Mouse (Mus musculus): Measurements from ENCODE around the gene Zfand3. TPM values are rescaled to one million over a fixed set of nuclear protein-coding genes. Genes with fewer than 3 reads are reported as not detected.

Gene Zfand3
- polyA plus RNA-seq, 1 experiment from 2014 or later: 61.7 TPM

DNA sequence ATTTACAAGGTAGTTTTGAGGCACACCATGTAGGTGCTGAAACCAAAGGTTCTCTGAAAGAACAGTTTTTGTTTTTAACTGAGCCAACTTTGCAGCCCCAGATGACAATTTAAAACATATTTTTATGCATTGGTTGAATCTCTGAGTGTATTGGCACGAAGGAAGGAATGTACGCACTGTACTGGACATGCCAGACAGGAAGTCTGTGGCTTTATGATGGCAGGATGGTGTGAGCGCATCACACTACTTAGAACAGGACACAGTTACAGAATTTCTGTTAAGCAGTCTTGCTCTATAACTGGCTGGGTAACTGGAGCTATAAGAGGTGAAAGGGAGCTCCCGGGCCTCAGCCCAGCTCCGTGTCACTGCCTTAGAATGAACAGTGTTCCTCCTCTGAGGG is 92.6 kb downstream of the Zfand3 start:
- H3K9ac ChIP-seq (ENCODE audit: low read depth, low read length): no peak overlapping the region
- H3K27me3 ChIP-seq (ENCODE audit: control insufficient read depth, insufficient read depth, low read length): no peaks in the 10 kb centered on the region
- H3K9me3 ChIP-seq (ENCODE audit: control insufficient read depth, low read length): no peaks in the 10 kb centered on the region
- DNase-seq (ENCODE audit: low spot score) (no peak), ATAC-seq (ENCODE audit: low FRiP score) (no peak)
- no peak overlapping the region for H3K4me3 ChIP-seq (ENCODE audit: low read depth, low read length)
- no peak overlapping the region for H3K27ac ChIP-seq (ENCODE audit: low read depth, low read length)
- no peaks in the 10 kb centered on the region for H3K4me1 ChIP-seq (replicated peaks; ENCODE audit: control insufficient read depth, insufficient read depth, low read length)
- WGBS: 94% methylated on average over 5 of the region's 5 CpGs
- H3K36me3 ChIP-seq (ENCODE audit: control insufficient read depth, insufficient read depth, low read length): no peaks in the 10 kb centered on the region
- no peak overlapping the region for H3K4me2 ChIP-seq (replicated peaks; ENCODE audit: low read depth, low read length)

DNA sequence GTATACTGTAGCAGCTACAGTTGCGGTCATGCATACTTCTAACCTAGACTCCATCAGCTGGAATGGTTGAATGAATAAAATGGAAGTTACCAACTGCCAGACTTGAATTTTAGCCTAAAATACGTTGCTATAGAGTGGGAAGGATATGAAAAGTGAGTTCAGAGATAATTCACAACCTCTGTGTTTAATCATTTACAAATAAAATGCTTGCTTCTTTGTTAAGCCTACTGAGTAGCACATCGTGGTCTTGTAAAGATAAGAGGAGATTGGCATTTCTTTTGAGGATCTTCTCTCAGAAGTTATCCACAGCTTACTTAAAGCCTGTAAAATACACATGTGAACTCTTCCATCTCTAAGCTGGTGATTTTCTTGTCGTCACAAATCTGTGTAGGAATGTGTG is 93.1 kb downstream of the Zfand3 start:
- 83% methylated on average over 4 of the region's 4 CpGs for WGBS
- no peaks in the 10 kb centered on the region for H3K27me3 ChIP-seq (ENCODE audit: control insufficient read depth, insufficient read depth, low read length)

DNA sequence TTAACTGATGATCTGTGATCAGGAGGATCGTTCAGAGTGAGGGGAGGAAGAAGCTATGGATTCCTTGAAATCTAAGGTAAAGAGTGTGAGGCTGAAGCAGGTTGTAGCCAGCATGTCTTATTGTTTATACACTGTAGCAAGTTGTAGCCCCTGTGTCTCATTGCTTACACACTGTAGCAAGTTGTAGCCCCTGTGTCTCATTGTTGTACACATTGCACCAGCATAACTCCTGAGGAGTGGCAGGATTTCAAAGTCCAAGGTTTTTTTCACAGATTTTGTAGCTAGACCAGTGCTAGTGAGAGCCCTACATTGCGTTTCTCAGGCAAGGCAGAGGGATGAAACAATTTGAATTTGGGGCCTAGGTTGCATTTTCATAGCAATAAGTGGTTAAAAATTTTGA is 95.1 kb downstream of the Zfand3 start:
- no peak for ATAC-seq (ENCODE audit: low FRiP score)
- H3K4me1 ChIP-seq (replicated peaks; ENCODE audit: control insufficient read depth, insufficient read depth, low read length): no peaks in the 10 kb centered on the region

More for the DNA sequence above, 93.1 kb downstream of the Zfand3 start:
- Histone ChIP-seq H3K4me2 (replicated peaks; ENCODE audit: low read depth, low read length) (no peak overlapping the region), H3K36me3 (ENCODE audit: control insufficient read depth, insufficient read depth, low read length) (no peaks in the 10 kb centered on the region), H3K9ac (ENCODE audit: low read depth, low read length) (no peak overlapping the region), H3K4me1 (replicated peaks; ENCODE audit: control insufficient read depth, insufficient read depth, low read length) (no peaks in the 10 kb centered on the region), H3K27ac (ENCODE audit: low read depth, low read length) (no peak overlapping the region), H3K4me3 (ENCODE audit: low read depth, low read length) (no peak overlapping the region), H3K9me3 (ENCODE audit: control insufficient read depth, low read length) (no peaks in the 10 kb centered on the region)
- ATAC-seq (ENCODE audit: low FRiP score) (no peak), DNase-seq (ENCODE audit: low spot score) (no peak)

DNA sequence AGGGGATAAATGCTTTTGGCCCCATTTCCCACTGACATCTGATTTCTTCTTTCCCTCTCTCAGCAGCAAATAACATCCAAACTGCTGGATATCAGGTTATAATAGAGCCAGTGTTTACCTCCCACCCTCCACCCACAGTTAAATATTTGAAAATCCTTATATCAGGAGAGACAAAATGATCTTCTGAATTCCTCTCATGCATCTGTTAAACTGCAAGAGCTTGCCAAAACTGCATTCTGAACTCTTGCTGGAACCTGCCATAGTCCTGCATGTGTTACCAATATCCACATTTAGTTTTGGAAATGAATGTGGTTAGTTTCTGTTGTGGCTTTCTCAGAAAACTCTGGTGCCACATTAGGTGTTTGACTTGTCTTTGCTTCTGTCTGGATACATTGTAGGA is 97.3 kb downstream of the Zfand3 start:
- H3K9ac ChIP-seq (ENCODE audit: low read depth, low read length): no peak overlapping the region
- no peak overlapping the region for H3K27ac ChIP-seq (ENCODE audit: low read depth, low read length)
- no peak for ATAC-seq (ENCODE audit: low FRiP score)

More for the DNA sequence above, 95.1 kb downstream of the Zfand3 start:
- Histone ChIP-seq H3K4me3 (ENCODE audit: low read depth, low read length) (no peak overlapping the region), H3K9ac (ENCODE audit: low read depth, low read length) (no peak overlapping the region), H3K4me2 (replicated peaks; ENCODE audit: low read depth, low read length) (no peak overlapping the region), H3K27me3 (ENCODE audit: control insufficient read depth, insufficient read depth, low read length) (no peaks in the 10 kb centered on the region), H3K36me3 (ENCODE audit: control insufficient read depth, insufficient read depth, low read length) (no peaks in the 10 kb centered on the region), H3K27ac (ENCODE audit: low read depth, low read length) (no peak overlapping the region), H3K9me3 (ENCODE audit: control insufficient read depth, low read length) (no peaks in the 10 kb centered on the region)
- 81% methylated on average over 2 of the region's 2 CpGs for WGBS
- no peak for DNase-seq (ENCODE audit: low spot score)

DNA sequence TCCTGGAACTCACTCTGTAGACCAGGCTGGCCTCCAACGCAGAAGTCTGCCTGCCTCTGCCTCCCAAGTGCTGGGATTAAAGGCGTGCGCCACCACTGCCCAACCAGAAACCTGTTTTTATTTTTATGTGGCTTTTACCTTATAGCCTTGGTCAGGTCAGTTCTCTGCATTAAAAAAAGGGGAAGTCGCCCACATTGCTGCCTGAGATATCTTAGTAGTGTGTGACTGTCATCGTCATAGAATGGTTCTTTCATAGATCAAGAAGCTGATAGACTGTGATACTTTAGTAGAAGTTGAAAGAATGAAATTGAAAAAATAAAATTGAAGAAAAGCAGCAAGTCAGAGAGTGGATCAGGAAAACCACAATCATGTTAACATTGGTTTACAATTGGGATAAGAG is 98.5 kb downstream of the Zfand3 start:
- Histone ChIP-seq H3K27ac (ENCODE audit: low read depth, low read length) (no peak overlapping the region), H3K4me1 (replicated peaks; ENCODE audit: control insufficient read depth, insufficient read depth, low read length) (no peaks in the 10 kb centered on the region), H3K27me3 (ENCODE audit: control insufficient read depth, insufficient read depth, low read length) (no peaks in the 10 kb centered on the region), H3K9ac (ENCODE audit: low read depth, low read length) (no peak overlapping the region), H3K36me3 (ENCODE audit: control insufficient read depth, insufficient read depth, low read length) (no peaks in the 10 kb centered on the region), H3K4me2 (replicated peaks; ENCODE audit: low read depth, low read length) (no peak overlapping the region), H3K4me3 (ENCODE audit: low read depth, low read length) (no peak overlapping the region), H3K9me3 (ENCODE audit: control insufficient read depth, low read length) (no peaks in the 10 kb centered on the region)
- WGBS: 93% methylated on average over 5 of the region's 5 CpGs
- DNase-seq (ENCODE audit: low spot score): no peak
- ATAC-seq (ENCODE audit: low FRiP score): no peak

More for the DNA sequence above, 97.3 kb downstream of the Zfand3 start:
- Histone ChIP-seq H3K4me3 (ENCODE audit: low read depth, low read length) (no peak overlapping the region), H3K36me3 (ENCODE audit: control insufficient read depth, insufficient read depth, low read length) (no peaks in the 10 kb centered on the region), H3K9me3 (ENCODE audit: control insufficient read depth, low read length) (no peaks in the 10 kb centered on the region), H3K4me1 (replicated peaks; ENCODE audit: control insufficient read depth, insufficient read depth, low read length) (no peaks in the 10 kb centered on the region), H3K27me3 (ENCODE audit: control insufficient read depth, insufficient read depth, low read length) (no peaks in the 10 kb centered on the region), H3K4me2 (replicated peaks; ENCODE audit: low read depth, low read length) (no peak overlapping the region)
- no peak for DNase-seq (ENCODE audit: low spot score)

DNA sequence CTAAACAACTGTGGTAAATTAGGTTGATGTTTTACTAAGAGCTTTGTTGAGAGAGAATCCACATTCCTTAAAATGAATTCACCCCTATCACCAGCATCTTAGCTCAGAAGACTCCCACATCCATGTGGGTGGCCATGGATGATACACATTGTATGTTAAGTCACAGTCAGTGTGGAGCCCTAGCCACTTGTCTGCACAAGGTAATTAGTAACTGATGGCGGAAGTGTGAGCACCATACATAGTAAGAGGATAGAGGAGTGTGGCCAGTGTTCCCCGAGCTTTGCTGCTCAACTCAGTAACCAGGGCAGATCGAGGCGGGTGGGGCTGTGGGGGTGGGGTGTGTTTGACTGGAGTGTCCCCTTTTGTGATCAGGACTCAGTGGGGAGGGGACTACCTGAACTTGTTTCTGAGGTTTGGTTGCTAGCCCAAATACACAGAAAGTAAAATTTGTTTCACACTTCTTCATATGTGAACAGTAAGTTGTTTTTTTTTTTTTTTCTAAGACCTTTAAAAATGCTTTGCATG is 99.2 kb downstream of the Zfand3 start:
- H3K36me3 ChIP-seq (ENCODE audit: control insufficient read depth, insufficient read depth, low read length): no peaks in the 10 kb centered on the region

DNA sequence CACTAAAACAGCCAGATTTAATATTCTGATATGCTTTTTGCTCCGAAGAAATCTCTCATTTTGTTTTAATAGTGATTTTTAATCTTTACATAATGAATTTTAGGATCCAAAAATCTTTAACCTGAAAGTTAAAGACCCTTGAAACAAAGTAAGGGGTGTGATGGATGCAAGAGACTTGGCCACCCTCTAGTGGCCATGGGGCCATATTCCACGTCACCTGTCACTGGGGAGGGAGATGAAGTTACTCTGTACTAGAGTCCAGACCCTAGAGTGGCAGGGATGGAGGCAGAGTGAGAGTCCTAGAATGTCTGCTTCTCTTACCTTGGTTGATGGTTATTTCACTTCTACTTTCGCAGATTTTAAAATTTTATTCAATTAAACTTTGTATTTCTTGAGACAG is 100.8 kb downstream of the Zfand3 start:
- ATAC-seq (ENCODE audit: low FRiP score): no peak

More for the DNA sequence above, 99.2 kb downstream of the Zfand3 start:
- H3K9ac ChIP-seq (ENCODE audit: low read depth, low read length): no peak overlapping the region
- H3K27ac ChIP-seq (ENCODE audit: low read depth, low read length): no peak overlapping the region
- 50% methylated on average over 4 of the region's 4 CpGs for WGBS
- H3K4me3 ChIP-seq (ENCODE audit: low read depth, low read length): no peak overlapping the region
- no peaks in the 10 kb centered on the region for H3K4me1 ChIP-seq (replicated peaks; ENCODE audit: control insufficient read depth, insufficient read depth, low read length)
- H3K9me3 ChIP-seq (ENCODE audit: control insufficient read depth, low read length): no peaks in the 10 kb centered on the region
- no peak overlapping the region for H3K4me2 ChIP-seq (replicated peaks; ENCODE audit: low read depth, low read length)
- ATAC-seq (ENCODE audit: low FRiP score) (no peak), DNase-seq (ENCODE audit: low spot score) (no peak)
- no peaks in the 10 kb centered on the region for H3K27me3 ChIP-seq (ENCODE audit: control insufficient read depth, insufficient read depth, low read length)

DNA sequence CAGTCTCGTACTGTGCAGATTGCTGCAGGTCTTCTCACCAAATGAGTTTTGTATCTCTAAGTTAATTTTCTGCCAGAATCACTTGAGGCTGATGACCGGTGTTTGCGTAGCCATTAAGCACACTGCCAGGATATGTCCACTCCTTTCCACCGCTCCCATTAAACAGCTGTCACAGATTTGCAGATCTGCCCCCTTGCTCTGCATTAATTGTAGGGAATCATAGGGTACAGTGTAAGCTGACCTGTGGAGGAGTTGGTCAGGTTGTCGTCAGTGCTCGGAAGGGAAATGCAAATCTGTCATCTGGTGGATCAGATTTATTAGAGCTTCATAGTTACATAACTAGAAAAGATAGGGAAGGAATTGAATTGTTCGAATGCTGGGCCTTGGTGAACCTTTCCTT is 106.1 kb downstream of the Zfand3 start:
- WGBS: 75% methylated on average over 7 of the region's 7 CpGs
- Histone ChIP-seq H3K4me1 (replicated peaks; ENCODE audit: control insufficient read depth, insufficient read depth, low read length) (0 out of 2 replicates have a peak, but pooled peaks cover 3% of the 10 kb centered on the region), H3K4me3 (ENCODE audit: low read depth, low read length) (no peak overlapping the region), H3K36me3 (ENCODE audit: control insufficient read depth, insufficient read depth, low read length) (no peaks in the 10 kb centered on the region), H3K9ac (ENCODE audit: low read depth, low read length) (no peak overlapping the region), H3K27ac (ENCODE audit: low read depth, low read length) (no peak overlapping the region), H3K9me3 (ENCODE audit: control insufficient read depth, low read length) (no peaks in the 10 kb centered on the region), H3K4me2 (replicated peaks; ENCODE audit: low read depth, low read length) (no peak overlapping the region), H3K27me3 (ENCODE audit: control insufficient read depth, insufficient read depth, low read length) (no peaks in the 10 kb centered on the region)
- no peak for DNase-seq (ENCODE audit: low spot score)
- no peak for ATAC-seq (ENCODE audit: low FRiP score)

More for the DNA sequence above, 100.8 kb downstream of the Zfand3 start:
- H3K4me2 ChIP-seq (replicated peaks; ENCODE audit: low read depth, low read length): no peak overlapping the region
- DNase-seq (ENCODE audit: low spot score): no peak
- H3K4me1 ChIP-seq (replicated peaks; ENCODE audit: control insufficient read depth, insufficient read depth, low read length): no peaks in the 10 kb centered on the region
- H3K36me3 ChIP-seq (ENCODE audit: control insufficient read depth, insufficient read depth, low read length): no peaks in the 10 kb centered on the region
- H3K9me3 ChIP-seq (ENCODE audit: control insufficient read depth, low read length): no peaks in the 10 kb centered on the region
- no peaks in the 10 kb centered on the region for H3K27me3 ChIP-seq (ENCODE audit: control insufficient read depth, insufficient read depth, low read length)
- H3K4me3 ChIP-seq (ENCODE audit: low read depth, low read length): no peak overlapping the region
- H3K9ac ChIP-seq (ENCODE audit: low read depth, low read length): no peak overlapping the region
- no peak overlapping the region for H3K27ac ChIP-seq (ENCODE audit: low read depth, low read length)
- WGBS: 88% methylated on average over 3 of the region's 3 CpGs

DNA sequence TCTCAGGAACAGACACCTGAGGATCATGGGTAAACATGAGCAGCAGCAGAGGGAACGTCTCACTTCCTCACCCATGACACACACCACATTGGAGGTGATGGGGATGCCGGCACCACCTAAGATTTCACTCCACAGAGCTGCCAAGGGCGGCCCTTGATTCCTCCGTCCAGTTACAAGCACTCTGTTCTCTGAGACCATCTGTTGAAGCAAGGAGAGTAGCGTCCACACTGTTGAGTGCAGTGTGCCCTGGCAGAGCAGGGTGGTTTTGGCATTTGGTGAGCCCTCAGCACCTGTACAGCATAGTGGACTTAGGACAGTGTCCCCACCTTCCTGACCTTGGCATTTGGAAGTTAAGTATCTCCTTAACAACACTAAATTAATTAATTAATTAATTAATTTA is 107.0 kb downstream of the Zfand3 start:
- ATAC-seq (ENCODE audit: low FRiP score) (no peak), DNase-seq (ENCODE audit: low spot score) (no peak)
- Histone ChIP-seq H3K4me3 (ENCODE audit: low read depth, low read length) (no peak overlapping the region), H3K36me3 (ENCODE audit: control insufficient read depth, insufficient read depth, low read length) (no peaks in the 10 kb centered on the region), H3K27ac (ENCODE audit: low read depth, low read length) (no peak overlapping the region), H3K4me2 (replicated peaks; ENCODE audit: low read depth, low read length) (no peak overlapping the region), H3K9me3 (ENCODE audit: control insufficient read depth, low read length) (no peaks in the 10 kb centered on the region), H3K27me3 (ENCODE audit: control insufficient read depth, insufficient read depth, low read length) (no peaks in the 10 kb centered on the region), H3K4me1 (replicated peaks; ENCODE audit: control insufficient read depth, insufficient read depth, low read length) (0 out of 2 replicates have a peak, but pooled peaks cover 3% of the 10 kb centered on the region), H3K9ac (ENCODE audit: low read depth, low read length) (no peak overlapping the region)
- 73% methylated on average over 5 of the region's 5 CpGs for WGBS

Measured in hindbrain, embryonic 11.5 days (tissue).